Mouse (Mus musculus) kidney, embryonic 16.5 days (tissue): Measurements from ENCODE around the gene Cep83. TPM values are rescaled to one million over a fixed set of nuclear protein-coding genes. Genes with fewer than 3 reads are reported as not detected.
"Not testable (repeated sequence)": the region's sequence is repeated elsewhere in the genome, so short reads cannot be mapped to it uniquely, and the experiment has no call there.

ENCODE experiments used
- ATAC-seq: fragments of 200-750 bp; cut with Nextera tagmentation; 2 replicates; pipeline ENCODE4 v1.8.0; 2017; ENCODE audit warnings: moderate TSS enrichment; ENCODE audit not compliant: low FRiP score, low TSS enrichment
- H3K27ac ChIP-seq: fragments of 300-500 bp; sonication (generic); 2 replicates; pipeline ENCODE4 v1.5.1; 2014; ENCODE audit warnings: low read length
- H3K27me3 ChIP-seq: fragments of 300-500 bp; sonication (generic); 2 replicates; pipeline ENCODE4 v1.6.1; 2014; ENCODE audit warnings: low read length, control low read depth, mixed read lengths; ENCODE audit not compliant: insufficient read depth
- H3K36me3 ChIP-seq: fragments of 300-500 bp; sonication (generic); 2 replicates; pipeline ENCODE4 v1.6.1; 2014; ENCODE audit warnings: low read length, control low read depth, mixed read lengths; ENCODE audit not compliant: insufficient read depth
- H3K4me1 ChIP-seq: fragments of 300-500 bp; sonication (generic); 2 replicates; pipeline ENCODE4 v1.6.1; 2014; ENCODE audit warnings: low read length, control low read depth, mixed read lengths; ENCODE audit not compliant: insufficient read depth
- H3K4me2 ChIP-seq: fragments of 300-500 bp; sonication (generic); replicated peaks from 2 replicates; pipeline ENCODE4 v1.6.1; 2014; ENCODE audit warnings: low read depth, low read length
- H3K4me3 ChIP-seq: fragments of 300-500 bp; sonication (generic); 2 replicates; pipeline ENCODE4 v1.5.1; 2014; ENCODE audit warnings: mild to moderate bottlenecking, low read length
- H3K9ac ChIP-seq: fragments of 300-500 bp; sonication (generic); replicated peaks from 2 replicates; pipeline ENCODE4 v1.6.1; 2014; ENCODE audit warnings: low read length
- H3K9me3 ChIP-seq: fragments of 300-500 bp; sonication (generic); 2 replicates; pipeline ENCODE4 v1.6.1; 2016; ENCODE audit warnings: low read length, control low read depth
- WGBS: fragments of 180-500 bp; shearing (Covaris S2); extraction: QIAGEN DNeasy Blood & Tissue Kit; methylation state at CpG from one replicate; pipeline ENCODE4 v1.1.7; 2014; 5-methylcytosine and 5-hydroxymethylcytosine counted together
- polyA plus RNA-seq: library from polyadenylated mRNA; unstranded; fragments of >200 nt; fragmentation: Nextera tagmentation; extraction: Ambion mirVana; gene quantifications from 2 replicates; pipeline ENCODE4 v1.2.1, GENCODE M21; 2015

Gene Cep83
- polyA plus RNA-seq, 1 experiment from 2014 or later: 12.9 TPM

- Histone ChIP-seq H3K4me1 (peaks cover 2% of the 10 kb centered on the region; the same call in 1 of the 2 replicates), H3K9me3 (no peaks in the 10 kb centered on the region), H3K27me3 (no peaks in the 10 kb centered on the region), H3K4me2 (no peak overlapping the region), H3K4me3 (no peak overlapping the region), H3K27ac (no peak overlapping the region), H3K9ac (no peak overlapping the region), H3K36me3 (no peaks in the 10 kb centered on the region)
- WGBS: 82% methylated on average over 4 of the region's 4 CpGs
- no peak for ATAC-seq
These were observed 17.3 kb downstream of the Cep83 start for GRCm38 (mm10) chr10:94705643-94706258.

- Histone ChIP-seq H3K4me2 (no peak overlapping the region), H3K4me3 (no peak overlapping the region), H3K9me3 (no peaks in the 10 kb centered on the region), H3K36me3 (no peaks in the 10 kb centered on the region), H3K4me1 (peaks cover 2% of the 10 kb centered on the region; the same call in 1 of the 2 replicates), H3K27ac (no peak overlapping the region), H3K9ac (no peak overlapping the region), H3K27me3 (no peaks in the 10 kb centered on the region)
- ATAC-seq: no peak
- 94% methylated on average over 2 of the region's 2 CpGs for WGBS
These were observed 18.2 kb downstream of the Cep83 start for GRCm38 (mm10) chr10:94706695-94707094.

- H3K9ac ChIP-seq: no peak overlapping the region
- peaks cover 2% of the 10 kb centered on the region; the same call in 1 of the 2 replicates for H3K4me1 ChIP-seq
- no peaks in the 10 kb centered on the region for H3K9me3 ChIP-seq
- ATAC-seq: no peak
- no peaks in the 10 kb centered on the region for H3K36me3 ChIP-seq
- H3K27ac ChIP-seq: no peak overlapping the region
- H3K4me3 ChIP-seq: no peak overlapping the region
- no peak overlapping the region for H3K4me2 ChIP-seq
- 59% methylated on average over 3 of the region's 3 CpGs for WGBS
- no peaks in the 10 kb centered on the region for H3K27me3 ChIP-seq
These were observed 21.3 kb downstream of the Cep83 start for GRCm38 (mm10) chr10:94709622-94710319.

- Histone ChIP-seq H3K9ac (no peak overlapping the region), H3K9me3 (no peaks in the 10 kb centered on the region), H3K4me3 (no peak overlapping the region), H3K27me3 (no peaks in the 10 kb centered on the region), H3K4me2 (no peak overlapping the region), H3K4me1 (peaks cover 2% of the 10 kb centered on the region; the same call in 1 of the 2 replicates), H3K36me3 (no peaks in the 10 kb centered on the region), H3K27ac (no peak overlapping the region)
- no peak for ATAC-seq
- WGBS: 68% methylated on average over 2 of the region's 2 CpGs
These were observed 21.9 kb downstream of the Cep83 start for GRCm38 (mm10) chr10:94710320-94710695.

GRCm38 (mm10) chr10:94720300-94720699 is 31.8 kb downstream of the Cep83 start:
- no peak for ATAC-seq

GRCm38 (mm10) chr10:94728053-94728452 is 39.6 kb downstream of the Cep83 start:
- not testable (repeated sequence) for ATAC-seq, H3K27me3 ChIP-seq, H3K9me3 ChIP-seq, H3K4me1 ChIP-seq, H3K9ac ChIP-seq, H3K36me3 ChIP-seq, H3K27ac ChIP-seq, H3K4me2 ChIP-seq, H3K4me3 ChIP-seq
- WGBS: 90% methylated on average over 2 of the region's 2 CpGs

More at GRCm38 (mm10) chr10:94720300-94720699, 31.8 kb downstream of the Cep83 start:
- Histone ChIP-seq H3K4me3 (no peak overlapping the region), H3K36me3 (peaks cover 8% of the 10 kb centered on the region; the same call in 1 of the 2 replicates), H3K9ac (no peak overlapping the region), H3K9me3 (no peaks in the 10 kb centered on the region), H3K27ac (no peak overlapping the region), H3K27me3 (no peaks in the 10 kb centered on the region), H3K4me2 (no peak overlapping the region), H3K4me1 (0 out of 2 replicates have a peak, but pooled peaks cover 5% of the 10 kb centered on the region)
- WGBS: 96% methylated on average over 6 of the region's 6 CpGs

- ATAC-seq: no peak
- no peaks in the 10 kb centered on the region for H3K27me3 ChIP-seq
- H3K27ac ChIP-seq: no peak overlapping the region
- no peak overlapping the region for H3K4me2 ChIP-seq
- no peaks in the 10 kb centered on the region for H3K9me3 ChIP-seq
- no peaks in the 10 kb centered on the region for H3K4me1 ChIP-seq
- H3K4me3 ChIP-seq: no peak overlapping the region
- peaks cover 5% of the 10 kb centered on the region; the same call in 1 of the 2 replicates for H3K36me3 ChIP-seq
- H3K9ac ChIP-seq: no peak overlapping the region
- WGBS: 96% methylated on average over 3 of the region's 3 CpGs
These were observed 42.0 kb downstream of the Cep83 start for GRCm38 (mm10) chr10:94730445-94730844.

GRCm38 (mm10) chr10:94734829-94735228 is 46.4 kb downstream of the Cep83 start:
- H3K9ac ChIP-seq: no peak overlapping the region
- no peaks in the 10 kb centered on the region for H3K27me3 ChIP-seq
- 90% methylated on average over 3 of the region's 3 CpGs for WGBS
- H3K4me1 ChIP-seq: no peaks in the 10 kb centered on the region
- no peak for ATAC-seq
- H3K36me3 ChIP-seq: no peaks in the 10 kb centered on the region
- no peaks in the 10 kb centered on the region for H3K9me3 ChIP-seq
- H3K4me3 ChIP-seq: no peak overlapping the region
- no peak overlapping the region for H3K27ac ChIP-seq
- H3K4me2 ChIP-seq: no peak overlapping the region

GRCm38 (mm10) chr10:94740221-94740620 is 51.8 kb downstream of the Cep83 start:
- H3K27me3 ChIP-seq: no peaks in the 10 kb centered on the region
- no peaks in the 10 kb centered on the region for H3K9me3 ChIP-seq
- H3K9ac ChIP-seq: no peak overlapping the region
- no peaks in the 10 kb centered on the region for H3K36me3 ChIP-seq
- H3K4me2 ChIP-seq: no peak overlapping the region
- WGBS: 69% methylated on average over 2 of the region's 2 CpGs
- no peak for ATAC-seq
- H3K27ac ChIP-seq: no peak overlapping the region
- no peaks in the 10 kb centered on the region for H3K4me1 ChIP-seq
- no peak overlapping the region for H3K4me3 ChIP-seq

GRCm38 (mm10) chr10:94741459-94741858 is 53.0 kb downstream of the Cep83 start:
- H3K27ac ChIP-seq: no peak overlapping the region
- no peak overlapping the region for H3K4me2 ChIP-seq
- H3K4me3 ChIP-seq: no peak overlapping the region
- WGBS: 88% methylated on average over 3 of the region's 3 CpGs
- no peak for ATAC-seq
- no peak overlapping the region for H3K9ac ChIP-seq
- H3K27me3 ChIP-seq: no peaks in the 10 kb centered on the region
- H3K4me1 ChIP-seq: no peaks in the 10 kb centered on the region
- no peaks in the 10 kb centered on the region for H3K9me3 ChIP-seq
- no peaks in the 10 kb centered on the region for H3K36me3 ChIP-seq
